Mouse (Mus musculus) naive thymus-derived CD4-positive, alpha-beta T cell, adult 2 months (primary cell): ENCODE measurements around the gene Chrm4.
A peak's percentile ranks its signal among the peaks of the same experiment; 100 is the strongest.

ENCODE experiments used
- DNase-seq: peaks from one replicate; pipeline ENCODE4 v3.0.0-alpha.2; 2011; ENCODE audit warnings: low read depth

The Chrm4 gene

DNA sequence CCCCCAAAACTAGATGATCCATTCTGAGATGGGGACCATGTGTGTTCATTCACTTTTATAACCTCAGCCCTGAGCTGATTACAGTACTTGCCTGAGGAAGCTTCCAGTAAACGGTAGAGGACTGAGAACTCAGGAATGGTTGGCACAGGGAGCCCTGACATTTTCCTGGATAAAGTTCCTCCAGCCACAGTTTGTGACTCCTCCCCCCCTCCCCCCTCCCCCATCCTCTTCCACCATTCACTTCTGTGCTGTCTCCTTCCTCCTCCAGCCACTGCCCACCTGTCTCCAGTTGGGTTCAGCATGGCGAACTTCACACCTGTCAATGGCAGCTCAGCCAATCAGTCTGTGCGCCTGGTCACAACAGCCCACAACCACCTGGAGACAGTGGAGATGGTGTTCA lies at the start of gene Chrm4:
Gene Chrm4 (plus strand): TSS at position 301 of the 400 bp plus-strand sequence.
- DNase-seq = no peak

- peak; percentile 13 for DNase-seq
These were observed 48.5 kb upstream of the Chrm4 start for GRCm38 (mm10) chr2:91878387-91879180.

DNA sequence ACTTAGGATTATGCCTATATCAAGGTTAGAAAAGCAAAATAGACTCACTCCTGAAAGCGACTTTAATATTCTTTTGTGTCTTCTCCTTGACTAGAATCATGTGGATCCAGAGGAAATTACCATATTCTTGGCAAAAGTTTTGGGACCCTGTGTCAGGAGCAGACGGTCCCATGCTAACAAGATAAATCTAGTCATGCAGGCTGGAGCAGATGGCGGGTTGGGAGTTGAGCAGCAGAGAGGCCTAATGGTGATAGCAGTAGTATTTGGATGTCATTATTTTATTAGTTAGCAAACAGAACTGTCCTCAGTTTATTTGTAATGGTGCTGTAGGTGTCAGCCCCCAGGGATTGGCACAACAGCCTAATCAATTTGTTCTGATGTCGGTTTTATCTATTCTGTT lies 43.1 kb upstream of the Chrm4 start:
- DNase-seq = no peak

GRCm38 (mm10) chr2:91884616-91885015 lies 42.4 kb upstream of the Chrm4 start:
- no peak for DNase-seq

GRCm38 (mm10) chr2:91894716-91895115 lies 32.3 kb upstream of the Chrm4 start:
- DNase-seq = no peak

DNA sequence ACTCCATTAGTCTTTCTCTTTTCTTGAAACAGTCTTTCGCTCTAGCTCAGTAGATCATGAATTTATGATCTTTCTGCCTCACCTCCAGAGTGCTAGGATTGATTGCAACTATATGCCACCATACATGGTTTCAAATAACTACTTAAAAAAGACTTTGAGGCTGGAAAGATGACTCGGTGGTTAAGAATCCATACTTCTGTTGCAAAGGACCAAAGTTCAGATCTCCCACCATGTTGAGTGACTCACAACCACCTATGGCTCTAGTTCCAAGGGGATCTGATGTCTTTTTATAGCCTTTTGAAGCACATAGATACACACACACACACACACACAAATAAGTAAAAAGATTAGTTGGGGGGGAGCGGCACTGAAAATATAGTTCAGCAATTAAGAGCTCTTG lies 31.6 kb upstream of the Chrm4 start:
- DNase-seq = no peak

DNA sequence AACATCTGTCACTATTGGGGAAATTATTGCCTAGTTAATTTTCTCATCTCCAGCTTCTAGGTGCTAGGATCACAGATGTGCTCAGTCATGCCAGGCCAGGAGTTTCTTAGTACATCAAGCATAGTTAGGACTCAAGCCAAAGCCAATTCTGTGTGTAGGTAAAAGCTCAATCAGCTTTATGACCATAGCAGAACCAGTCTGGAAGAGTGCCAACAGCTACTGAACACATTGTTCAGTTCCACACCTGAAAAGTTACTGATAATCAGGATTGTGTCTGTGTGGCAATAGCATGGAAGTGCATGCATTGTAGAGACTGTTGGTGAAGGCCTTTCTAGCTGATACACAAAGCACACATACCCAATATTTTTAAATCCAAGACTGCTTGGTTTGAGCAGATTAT lies 29.1 kb upstream of the Chrm4 start:
- DNase-seq = no peak

- DNase-seq = no peak
These were observed 27.9 kb upstream of the Chrm4 start for GRCm38 (mm10) chr2:91899141-91899540.

DNA sequence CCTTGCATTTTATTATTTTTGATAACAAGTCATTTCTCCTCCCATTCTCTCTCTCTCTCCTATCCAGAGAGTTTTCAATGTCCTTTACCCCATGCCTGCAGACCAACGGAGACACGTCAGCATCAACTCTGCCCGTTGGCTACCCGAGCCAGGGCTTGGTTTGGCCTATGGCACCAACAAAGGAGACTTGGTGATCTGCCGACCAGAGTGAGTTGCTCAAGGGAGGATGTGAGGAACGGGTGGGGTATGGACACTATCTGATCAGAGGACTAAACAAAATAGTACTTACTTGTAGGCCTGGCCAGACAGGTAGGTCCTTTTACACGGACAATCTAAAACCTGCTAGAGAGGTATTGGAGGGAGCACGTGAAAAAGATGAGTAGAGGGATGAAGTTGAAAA lies 26.6 kb upstream of the Chrm4 start:
- no peak for DNase-seq

DNA sequence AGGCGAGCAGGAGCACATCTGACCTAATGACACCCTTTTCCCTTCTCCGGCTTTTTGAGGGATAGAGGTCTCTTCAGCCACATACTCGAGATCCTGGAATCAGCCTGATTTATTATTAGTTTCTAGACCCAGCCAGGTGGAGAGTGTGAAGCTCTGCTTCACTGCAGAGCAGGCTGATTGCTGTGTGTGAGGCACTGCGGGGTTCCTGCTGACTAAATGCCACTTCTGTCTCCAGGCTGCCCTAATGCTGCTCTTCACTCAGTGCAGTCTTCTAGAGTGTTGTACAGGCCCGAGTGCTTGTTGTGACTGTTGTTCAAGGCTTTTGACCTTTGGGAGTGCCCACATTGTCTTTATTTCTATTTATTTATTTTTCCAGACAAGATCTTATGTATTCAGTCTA lies 24.7 kb upstream of the Chrm4 start:
- no peak for DNase-seq

GRCm38 (mm10) chr2:91903171-91903925 lies 23.7 kb upstream of the Chrm4 start:
- no peak for DNase-seq

GRCm38 (mm10) chr2:91904618-91905307 lies 22.3 kb upstream of the Chrm4 start:
- no peak for DNase-seq

DNA sequence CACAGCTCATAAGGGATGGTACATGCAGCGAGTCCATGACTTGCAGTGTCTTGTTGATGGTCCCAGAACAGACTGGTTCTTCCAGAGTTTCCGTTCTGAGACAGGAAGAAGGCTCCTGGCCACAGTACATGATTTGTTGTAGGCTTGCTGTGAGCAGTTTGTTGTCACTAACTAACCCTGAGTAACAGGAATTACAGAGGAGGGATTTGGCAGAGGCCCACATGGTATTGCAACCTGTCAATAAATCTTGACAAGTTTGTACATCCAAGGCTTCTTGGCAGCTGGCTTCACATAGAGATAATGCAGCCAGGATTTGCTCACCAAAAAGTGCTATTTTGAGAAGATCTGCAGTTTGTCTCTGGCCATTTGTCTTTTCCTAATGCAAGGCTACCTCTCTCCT lies 20.9 kb upstream of the Chrm4 start:
- no peak for DNase-seq

GRCm38 (mm10) chr2:91912616-91913015 lies 14.4 kb upstream of the Chrm4 start:
- DNase-seq = no peak

GRCm38 (mm10) chr2:91913328-91914110 lies 13.5 kb upstream of the Chrm4 start:
- no peak for DNase-seq

- DNase-seq = no peak
These were observed 10.6 kb upstream of the Chrm4 start for GRCm38 (mm10) chr2:91916346-91916977.

GRCm38 (mm10) chr2:91917096-91917495 lies 10.0 kb upstream of the Chrm4 start:
- no peak for DNase-seq

DNA sequence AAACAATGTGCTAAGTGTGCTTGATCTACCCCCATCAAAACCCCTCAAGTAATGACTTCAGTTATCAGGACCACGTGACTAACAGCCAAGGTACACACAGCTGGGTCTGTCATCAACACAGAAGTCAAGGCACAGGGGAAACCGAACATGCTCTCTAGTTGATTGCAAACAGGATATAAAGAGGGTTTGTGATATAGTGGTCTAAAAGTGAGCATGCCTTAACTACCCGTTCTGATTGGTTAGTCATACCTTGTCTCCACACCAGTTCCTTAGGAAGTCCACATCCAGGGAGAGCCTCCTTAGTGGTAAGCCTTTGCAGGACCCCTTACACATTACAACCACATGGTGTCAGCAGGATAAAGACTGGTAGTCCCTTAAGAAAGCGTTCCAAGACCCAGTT lies 6.9 kb upstream of the Chrm4 start:
- DNase-seq = no peak

DNA sequence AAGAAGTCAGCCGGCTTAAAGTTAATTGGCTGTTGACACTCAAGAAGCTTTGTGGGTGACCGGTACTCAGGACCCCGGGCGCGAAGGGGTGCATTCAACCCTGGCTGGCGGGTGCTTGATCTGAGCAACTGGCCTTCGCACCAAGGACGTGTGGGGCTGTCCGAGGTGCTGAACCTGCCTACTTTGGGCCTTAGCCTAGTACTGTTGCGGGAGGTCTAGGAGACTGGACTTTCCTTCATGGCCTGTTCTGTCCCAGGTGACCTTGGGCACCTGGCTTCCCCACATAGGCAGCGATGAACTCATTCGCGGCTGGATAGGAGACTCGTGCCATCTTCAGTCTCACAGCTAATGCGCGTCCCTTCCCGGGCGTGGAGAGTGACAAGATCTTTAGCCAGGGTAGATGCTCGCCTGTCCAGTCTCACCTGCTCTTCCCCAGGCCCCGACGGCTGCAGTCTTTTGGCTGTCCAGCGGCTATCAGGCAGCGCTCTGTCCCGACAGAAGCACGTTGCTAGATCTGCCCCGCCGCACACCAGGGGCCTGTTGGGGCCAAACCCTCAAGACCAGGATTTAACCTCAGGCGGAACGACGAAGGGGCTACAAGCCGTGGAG lies 5.8 kb upstream of the Chrm4 start:
- DNase-seq = peak; percentile 63

- peak; percentile 71 for DNase-seq
These were observed 5.1 kb upstream of the Chrm4 start for GRCm38 (mm10) chr2:91921790-91922570.
